Mouse (Mus musculus): ENCODE measurements at regions not wholly inside any gene's neighbourhood (a gene's known extent, or its start where the extent isn't known, plus 50 kb on each side); places are given as distances from the start of the nearest gene placed in this dataset.
"Not testable (repeated sequence)": the region's sequence is repeated elsewhere in the genome, so short reads cannot be mapped to it uniquely, and the experiment has no call there.

GRCm38 (mm10) chr10:43670745-43671144 lies 92.7 kb downstream of the Cd24a start:
- DNase-seq, result no peak
- intact Hi-C loops (cut with DNase I), result no loop called here

DNA sequence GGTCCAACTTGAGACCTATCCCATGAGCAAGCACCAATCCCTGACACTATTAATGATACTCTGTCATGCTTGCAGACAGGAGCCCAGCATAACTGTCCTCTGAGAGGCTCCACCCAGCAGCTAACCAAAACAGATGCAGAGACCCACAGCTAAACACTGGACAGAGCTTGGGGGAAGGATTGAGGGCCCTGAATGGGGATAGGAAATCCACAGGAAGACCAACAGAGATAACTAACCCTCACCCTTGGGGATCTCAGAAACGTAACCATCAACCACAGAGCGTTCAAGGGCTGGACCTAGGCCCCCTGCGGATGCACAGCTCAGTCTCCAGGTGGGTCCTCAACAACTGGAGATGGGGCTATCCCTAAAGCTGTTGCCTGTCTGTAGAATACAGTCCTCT lies 93.7 kb downstream of the Cd24a start:
- no peak for DNase-seq
- intact Hi-C loops (cut with DNase I), result no loop called here

GRCm38 (mm10) chr10:43672490-43672889 lies 94.4 kb downstream of the Cd24a start:
- no peak for DNase-seq
- intact Hi-C loops (cut with DNase I), result no loop called here

DNA sequence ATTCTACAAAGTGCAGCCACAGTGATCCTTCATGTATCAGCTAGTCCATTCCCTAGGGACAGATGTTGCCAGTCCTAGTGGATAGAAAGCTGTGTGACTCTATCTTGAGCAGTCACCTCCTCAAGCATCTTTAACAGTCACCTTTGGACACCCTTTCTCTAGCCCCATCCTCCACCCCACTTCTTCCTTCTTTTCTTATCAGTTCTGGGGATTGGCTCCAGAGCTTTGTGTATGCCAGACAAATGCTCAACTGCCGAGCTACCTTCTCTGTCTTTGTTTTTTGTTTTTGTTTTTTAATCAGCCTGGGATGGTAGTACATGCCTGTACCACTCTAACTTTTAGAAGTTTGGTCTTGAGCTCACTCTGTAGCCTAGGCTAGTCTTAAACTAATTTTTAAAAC lies 96.7 kb downstream of the Cd24a start:
- intact Hi-C loops (cut with DNase I), result no loop called here
- DNase-seq, result no peak

GRCm38 (mm10) chr10:43675495-43675894 lies 97.4 kb downstream of the Cd24a start:
- intact Hi-C loops (cut with DNase I); DNase-seq: not testable (repeated sequence)

GRCm38 (mm10) chr10:43676289-43676688 lies 98.2 kb downstream of the Cd24a start:
- no peak for DNase-seq
- intact Hi-C loops (cut with DNase I), result no loop called here

GRCm38 (mm10) chr10:43684247-43685033 lies 106.4 kb downstream of the Cd24a start:
- no peak for DNase-seq
- intact Hi-C loops (cut with DNase I), result no loop called here

DNA sequence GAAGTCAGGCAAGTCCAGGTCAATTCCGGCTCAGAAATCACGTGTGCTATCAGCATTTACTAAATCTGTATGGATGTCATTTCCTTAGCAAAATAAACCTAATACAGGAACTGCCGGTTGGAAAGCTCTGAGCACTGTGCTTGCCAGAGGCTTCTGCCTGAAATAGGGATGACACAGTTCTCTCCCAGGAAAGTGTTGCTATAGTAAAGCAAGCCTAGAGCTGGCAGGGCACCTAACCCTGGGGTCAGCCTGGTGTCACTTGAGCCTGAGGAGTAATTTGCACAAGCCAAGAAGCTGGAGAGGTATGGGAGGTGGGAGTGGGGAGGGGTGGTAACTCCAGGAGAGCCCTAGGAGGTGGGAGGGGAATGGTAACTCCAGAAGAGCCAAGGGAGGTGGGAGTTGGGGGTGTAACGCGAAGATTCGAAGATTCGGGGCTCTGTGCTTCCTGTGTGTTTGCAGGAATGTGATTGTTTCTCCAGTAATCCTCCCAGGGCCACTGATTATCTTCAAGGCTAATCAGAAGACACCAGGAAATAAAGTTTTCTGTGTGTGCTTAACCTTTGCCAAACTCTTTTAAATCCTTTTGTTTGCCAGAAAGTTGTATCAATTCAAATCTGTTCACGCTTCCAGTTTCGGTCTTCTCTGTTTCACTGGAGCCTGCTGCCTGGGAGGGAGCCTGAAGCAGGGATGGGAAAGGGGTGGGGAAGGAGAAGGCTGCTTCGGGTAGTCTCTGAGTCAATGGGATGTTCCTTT lies 111.3 kb downstream of the Cd24a start:
- DNase-seq, result no peak
- intact Hi-C loops (cut with DNase I), result no loop called here

GRCm38 (mm10) chr10:43689914-43690316 lies 111.8 kb downstream of the Cd24a start:
- intact Hi-C loops (cut with DNase I), result no loop called here
- no peak for DNase-seq

GRCm38 (mm10) chr10:43693974-43694373 lies 115.9 kb downstream of the Cd24a start:
- no peak for DNase-seq
- intact Hi-C loops (cut with DNase I), result no loop called here

DNA sequence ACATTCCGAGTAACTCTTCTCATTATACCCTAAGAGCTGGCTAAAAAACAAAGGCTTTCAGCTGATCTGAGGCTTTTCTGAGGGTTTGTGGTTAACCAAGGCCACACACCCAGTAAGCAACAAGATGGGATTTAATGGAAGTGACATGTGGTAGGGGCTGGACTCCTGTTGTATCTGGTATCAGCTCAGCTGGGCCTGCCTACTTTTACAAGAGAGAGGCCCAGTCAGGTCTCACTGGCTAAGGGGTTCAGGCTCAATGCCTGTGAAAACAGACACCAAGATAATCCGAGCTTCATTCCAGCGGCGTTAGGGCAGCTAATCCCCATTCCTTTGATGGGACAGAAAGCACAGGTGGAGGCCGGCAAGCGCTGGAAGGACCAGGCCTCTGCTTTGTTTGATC lies 116.4 kb downstream of the Cd24a start:
- intact Hi-C loops (cut with DNase I), result no loop called here

DNA sequence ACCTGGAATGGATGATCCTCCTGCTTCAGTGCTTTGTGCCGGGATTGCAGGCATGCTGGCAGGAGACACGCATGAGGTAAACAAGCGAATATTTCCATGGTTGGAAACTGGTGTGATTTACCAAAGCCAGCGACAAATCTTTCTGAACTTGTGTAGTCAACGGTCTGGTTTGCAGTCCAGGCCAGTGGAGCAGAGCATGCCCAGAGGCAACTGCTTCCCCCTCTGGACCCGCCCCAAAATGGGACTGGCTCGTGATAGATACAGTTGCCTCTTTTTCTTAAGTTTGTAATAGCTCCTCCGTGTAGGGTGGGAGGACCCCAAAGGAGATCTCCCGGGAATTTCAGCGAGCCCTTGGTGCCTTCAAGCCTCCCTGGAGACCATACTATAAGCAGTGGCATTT lies 117.4 kb downstream of the Cd24a start:
- intact Hi-C loops (cut with DNase I), result no loop called here
- DNase-seq, result no peak

More for the DNA sequence above, 116.4 kb downstream of the Cd24a start:
- DNase-seq, result no peak

DNA sequence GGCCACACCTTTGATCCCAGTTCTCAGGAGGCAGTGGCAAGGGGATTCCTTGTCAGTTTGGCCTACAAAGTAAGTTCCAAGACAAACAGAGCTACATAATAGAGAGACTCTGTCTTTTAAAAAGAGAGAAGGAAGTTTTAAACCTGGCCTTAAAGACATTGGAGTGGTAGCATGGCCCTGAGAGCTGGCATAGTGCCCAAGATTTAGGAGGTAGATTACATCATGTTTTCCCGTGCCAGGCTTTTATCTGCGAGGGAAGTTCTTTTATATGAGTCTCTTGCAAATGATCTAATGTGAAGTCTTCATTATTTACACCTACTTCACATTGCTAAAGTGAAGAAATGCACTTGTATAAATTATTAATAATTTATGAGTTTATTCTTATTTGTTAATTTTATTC lies 119.8 kb downstream of the Cd24a start:
- no peak for DNase-seq
- intact Hi-C loops (cut with DNase I), result no loop called here

- intact Hi-C loops (cut with DNase I), result no loop called here
- no peak for DNase-seq
Measured at GRCm38 (mm10) chr10:43700371-43701289, 122.5 kb downstream of the Cd24a start.

GRCm38 (mm10) chr10:43702895-43703294 lies 124.8 kb downstream of the Cd24a start:
- intact Hi-C loops (cut with DNase I), result no loop called here
- no peak for DNase-seq

- intact Hi-C loops (cut with DNase I), result no loop called here
- no peak for DNase-seq
Measured at GRCm38 (mm10) chr10:43706001-43706988, 128.2 kb downstream of the Cd24a start.

- no peak for DNase-seq
- intact Hi-C loops (cut with DNase I), result no loop called here
Measured at GRCm38 (mm10) chr10:43707011-43707410, 128.9 kb downstream of the Cd24a start.

GRCm38 (mm10) chr10:43707821-43708373 lies 129.8 kb downstream of the Cd24a start:
- intact Hi-C loops (cut with DNase I), result no loop called here

GRCm38 (mm10) chr10:43709278-43710033 lies 131.4 kb downstream of the Cd24a start:
- DNase-seq, result no peak
- intact Hi-C loops (cut with DNase I), result no loop called here

More at GRCm38 (mm10) chr10:43707821-43708373, 129.8 kb downstream of the Cd24a start:
- DNase-seq, result no peak

All from heart, postnatal 36 days (tissue).